Mouse (Mus musculus) forebrain, embryonic 16.5 days (tissue): ENCODE results near the gene Tmem121b. TPM values are rescaled to one million over a fixed set of nuclear protein-coding genes. Genes with fewer than 3 reads are reported as not detected.

ENCODE experiments used
- ATAC-seq: fragments of 200-750 bp; cut with Nextera tagmentation; 2 replicates; pipeline ENCODE4 v1.8.0; 2017; ENCODE audit warnings: mild to moderate bottlenecking, moderate library complexity
- H3K27ac ChIP-seq: fragments of 300-500 bp; sonication (generic); 2 replicates; pipeline ENCODE4 v1.5.1; 2014; ENCODE audit warnings: low read length, control low read depth
- H3K27me3 ChIP-seq: fragments of 300-500 bp; sonication (generic); replicated peaks from 2 replicates; pipeline ENCODE4 v1.6.1; 2014; ENCODE audit warnings: low read length; ENCODE audit not compliant: control insufficient read depth, insufficient read depth
- H3K36me3 ChIP-seq: fragments of 300-500 bp; sonication (generic); 2 replicates; pipeline ENCODE4 v1.6.1; 2014; ENCODE audit not compliant: control insufficient read depth, insufficient read depth
- H3K4me1 ChIP-seq: fragments of 300-500 bp; sonication (generic); replicated peaks from 2 replicates; pipeline ENCODE4 v1.6.1; 2014; ENCODE audit warnings: low read length; ENCODE audit not compliant: control insufficient read depth, insufficient read depth
- H3K4me2 ChIP-seq: fragments of 300-500 bp; sonication (generic); 2 replicates; pipeline ENCODE4 v1.6.1; 2014; ENCODE audit warnings: mild to moderate bottlenecking, low read length, control low read depth
- H3K4me3 ChIP-seq: fragments of 300-500 bp; sonication (generic); replicated peaks from 2 replicates; pipeline ENCODE4 v1.5.1; 2014; ENCODE audit warnings: mild to moderate bottlenecking, low read length, control low read depth
- H3K9ac ChIP-seq: fragments of 300-500 bp; sonication (generic); replicated peaks from 2 replicates; pipeline ENCODE4 v1.6.1; 2014; ENCODE audit warnings: low read depth, low read length, control low read depth
- H3K9me3 ChIP-seq: fragments of 300-500 bp; sonication (generic); 2 replicates; pipeline ENCODE4 v1.6.1; 2016; ENCODE audit warnings: low read length; ENCODE audit not compliant: control insufficient read depth
- WGBS: fragments of 180-500 bp; shearing (Covaris S2); extraction: QIAGEN DNeasy Blood & Tissue Kit; methylation state at CpG from one replicate; pipeline ENCODE4 v1.1.7; 2014; 5-methylcytosine and 5-hydroxymethylcytosine counted together
- polyA plus RNA-seq: library from polyadenylated mRNA; unstranded; fragments of >200 nt; fragmentation: Nextera tagmentation; extraction: Ambion mirVana; gene quantifications from 2 replicates; pipeline ENCODE4 v1.2.1, GENCODE M21; 2015

Tmem121b gene
- polyA plus RNA-seq, 1 experiment from 2014 or later, result 3.5 TPM

DNA sequence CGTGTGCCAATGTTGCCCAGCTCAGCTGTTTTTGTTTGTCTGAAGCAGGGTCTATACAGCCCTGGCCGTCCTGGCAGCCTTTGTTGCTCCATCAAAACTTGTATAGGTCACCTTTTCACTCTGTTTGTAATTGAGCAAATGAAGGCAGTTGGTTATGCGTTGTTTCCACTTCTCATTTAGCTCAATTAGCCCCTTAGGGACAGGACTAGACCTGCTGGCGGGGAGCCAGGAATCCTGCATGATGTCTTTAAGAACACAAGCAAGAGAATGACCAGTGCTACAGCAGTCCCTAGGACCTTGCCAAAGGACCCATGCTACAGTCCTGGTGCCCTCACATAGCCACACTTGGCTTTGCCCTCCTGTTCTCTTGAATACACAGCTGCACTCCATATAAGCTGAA, 11.9 kb upstream of the Tmem121b start:
- 0 out of 2 replicates have a peak, but pooled peaks cover 7% of the 10 kb centered on the region for H3K36me3 ChIP-seq
- no peak for ATAC-seq
- H3K27ac ChIP-seq, result no peak overlapping the region
- no peak overlapping the region for H3K4me2 ChIP-seq
- H3K27me3 ChIP-seq, result no peaks in the 10 kb centered on the region
- no peaks in the 10 kb centered on the region for H3K9me3 ChIP-seq
- no peak overlapping the region for H3K4me3 ChIP-seq
- 20% methylated on average over 4 of the region's 4 CpGs for WGBS
- no peak overlapping the region for H3K9ac ChIP-seq
- H3K4me1 ChIP-seq, result no peaks in the 10 kb centered on the region

DNA sequence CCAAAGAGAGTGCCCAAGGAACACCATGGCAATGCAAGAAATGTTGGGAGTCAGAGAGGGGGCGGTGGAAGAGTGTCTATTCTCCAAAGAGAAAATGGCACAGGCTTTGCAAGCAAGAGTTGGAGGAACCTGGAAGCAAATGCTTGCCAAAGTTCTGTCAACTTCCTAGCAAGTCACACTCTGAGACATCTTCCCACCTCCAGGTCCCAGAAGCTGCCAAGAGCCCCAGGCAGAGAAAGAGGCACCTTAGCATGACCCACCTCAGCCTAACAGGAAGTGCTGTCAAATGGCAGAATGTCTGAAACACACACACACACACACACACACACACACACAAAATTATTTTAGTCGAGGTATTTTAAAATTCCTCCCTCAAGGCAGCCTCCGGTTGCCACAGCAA, 10.4 kb upstream of the Tmem121b start:
- Histone ChIP-seq H3K9ac (no peak overlapping the region), H3K27me3 (no peaks in the 10 kb centered on the region), H3K27ac (no peak overlapping the region), H3K4me3 (no peak overlapping the region), H3K4me1 (no peaks in the 10 kb centered on the region), H3K36me3 (0 out of 2 replicates have a peak, but pooled peaks cover under 1% of the 10 kb centered on the region), H3K9me3 (no peaks in the 10 kb centered on the region), H3K4me2 (no peak overlapping the region)
- WGBS, result 69% methylated on average over 3 of the region's 3 CpGs
- ATAC-seq, result no peak

DNA sequence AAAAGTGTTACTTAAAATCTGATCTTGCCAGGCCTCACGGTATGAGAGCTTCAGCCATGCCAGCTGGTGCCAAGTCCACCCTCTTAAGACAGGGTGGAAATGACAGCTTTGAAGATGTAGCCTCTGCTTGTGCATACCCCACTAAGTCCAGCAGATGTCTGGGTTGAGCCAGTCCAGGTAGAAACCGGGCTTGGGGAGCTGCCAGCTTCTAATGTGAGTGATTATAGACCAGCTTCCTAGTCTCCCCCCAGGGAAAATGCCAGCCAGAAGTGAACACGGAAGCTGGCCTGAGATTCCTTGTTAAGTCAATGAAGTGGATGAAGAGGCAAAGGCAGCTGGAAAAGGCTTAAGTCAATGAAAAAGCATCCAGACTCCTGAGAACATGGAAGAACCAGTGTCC, 2.9 kb upstream of the Tmem121b start:
- Histone ChIP-seq H3K4me1 (peaks cover 17% of the 10 kb centered on the region), H3K27me3 (no peaks in the 10 kb centered on the region), H3K4me3 (no peak overlapping the region), H3K36me3 (no peaks in the 10 kb centered on the region), H3K27ac (no peak overlapping the region), H3K4me2 (no peak overlapping the region), H3K9me3 (no peaks in the 10 kb centered on the region), H3K9ac (no peak overlapping the region)
- ATAC-seq, result no peak
- 39% methylated on average over 3 of the region's 3 CpGs for WGBS

DNA sequence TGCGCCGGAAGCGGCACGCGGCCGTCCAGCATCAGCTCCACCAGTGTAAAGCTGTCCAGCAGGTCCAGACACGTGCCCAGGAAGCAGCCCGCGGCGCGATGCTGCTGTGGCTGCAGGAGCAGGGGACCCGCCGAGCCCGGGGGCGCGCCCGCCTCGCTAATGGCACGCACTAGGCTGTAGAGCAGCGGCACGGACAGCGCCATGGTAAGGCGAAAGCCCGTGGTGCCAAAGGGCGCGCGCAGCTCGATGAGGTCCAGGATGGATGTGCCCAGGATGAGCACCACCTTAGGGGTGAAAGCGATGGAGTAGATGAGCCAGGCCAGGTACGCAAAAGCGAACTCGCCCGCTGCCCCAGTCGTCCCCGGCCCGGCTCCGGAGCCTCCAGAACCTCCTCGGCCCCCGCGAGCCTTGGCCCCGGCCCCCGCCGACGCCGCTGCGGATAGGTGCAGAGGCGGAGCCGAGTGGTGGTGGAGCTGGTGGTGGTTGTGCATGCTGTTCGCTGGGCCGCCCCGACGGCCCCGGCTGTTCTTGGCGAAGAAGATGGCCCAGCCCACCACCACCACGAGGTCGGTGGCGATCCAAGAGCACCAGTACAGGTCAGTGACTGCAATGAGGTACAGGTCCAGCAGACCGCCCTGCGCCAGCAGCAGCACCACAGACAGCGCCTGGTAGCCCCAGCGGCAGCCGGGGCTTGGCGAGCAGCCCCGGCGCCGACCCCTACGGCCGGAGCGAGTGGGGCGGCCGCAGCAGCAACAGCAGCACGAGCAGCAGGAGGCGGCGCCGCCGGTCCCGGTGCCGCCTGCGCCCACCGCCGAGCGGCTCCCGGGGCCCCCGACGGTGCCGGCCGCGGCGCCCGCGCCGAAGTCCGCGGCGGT, 871 bp downstream of the Tmem121b start:
- no peaks in the 10 kb centered on the region for H3K36me3 ChIP-seq
- no peaks in the 10 kb centered on the region for H3K27me3 ChIP-seq
- no peaks in the 10 kb centered on the region for H3K9me3 ChIP-seq
- peak; percentile 5 for ATAC-seq
- H3K9ac ChIP-seq, result peak overlapping the region; percentile 87
- H3K4me3 ChIP-seq, result peak overlapping the region; percentile 79
- peaks cover 39% of the 10 kb centered on the region for H3K4me1 ChIP-seq
- H3K4me2 ChIP-seq, result peak overlapping the region; percentile 73
- peak overlapping the region; percentile 93 for H3K27ac ChIP-seq
- WGBS, result under 1% methylated on average over 95 of the region's 95 CpGs

DNA sequence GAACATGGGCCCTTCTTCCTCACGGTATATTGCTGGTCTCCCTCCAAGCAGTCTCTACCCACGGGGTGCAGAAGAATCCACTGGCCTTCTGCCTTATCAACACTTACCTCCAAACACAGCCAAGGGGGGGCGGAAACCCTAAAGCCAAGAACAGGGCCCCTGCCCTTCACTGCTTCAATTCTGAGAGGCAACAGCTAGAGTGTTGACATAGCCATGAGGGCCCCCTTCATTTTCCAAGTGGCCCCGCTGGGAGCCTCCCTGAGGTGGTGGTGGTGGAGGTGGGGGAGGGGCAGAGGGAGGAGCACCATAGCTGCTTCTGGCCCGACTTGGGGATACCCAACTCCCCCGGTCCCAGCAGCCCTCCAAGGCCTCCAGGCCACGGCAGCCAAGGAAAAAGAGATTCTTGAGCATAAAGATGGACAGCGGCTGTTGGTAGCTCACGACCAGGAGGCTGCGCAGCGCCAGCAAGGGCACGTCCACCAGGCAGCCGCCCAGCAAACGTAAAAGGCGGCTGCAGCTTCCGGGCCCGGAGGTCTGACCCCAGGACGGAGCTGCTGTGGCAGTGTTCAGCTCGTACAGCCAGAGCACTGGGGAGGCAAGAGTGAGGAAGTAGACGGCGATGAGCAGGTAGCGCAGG, 1.6 kb downstream of the Tmem121b start:
- H3K27me3 ChIP-seq, result no peaks in the 10 kb centered on the region
- no peak overlapping the region for H3K27ac ChIP-seq
- no peaks in the 10 kb centered on the region for H3K36me3 ChIP-seq
- WGBS, result 12% methylated on average over 20 of the region's 22 CpGs
- H3K9me3 ChIP-seq, result no peaks in the 10 kb centered on the region
- ATAC-seq, result no peak
- peaks cover 39% of the 10 kb centered on the region for H3K4me1 ChIP-seq
- peak overlapping the region; percentile 87 for H3K9ac ChIP-seq
- H3K4me3 ChIP-seq, result peak overlapping the region; percentile 79
- H3K4me2 ChIP-seq, result peak overlapping the region; percentile 73

DNA sequence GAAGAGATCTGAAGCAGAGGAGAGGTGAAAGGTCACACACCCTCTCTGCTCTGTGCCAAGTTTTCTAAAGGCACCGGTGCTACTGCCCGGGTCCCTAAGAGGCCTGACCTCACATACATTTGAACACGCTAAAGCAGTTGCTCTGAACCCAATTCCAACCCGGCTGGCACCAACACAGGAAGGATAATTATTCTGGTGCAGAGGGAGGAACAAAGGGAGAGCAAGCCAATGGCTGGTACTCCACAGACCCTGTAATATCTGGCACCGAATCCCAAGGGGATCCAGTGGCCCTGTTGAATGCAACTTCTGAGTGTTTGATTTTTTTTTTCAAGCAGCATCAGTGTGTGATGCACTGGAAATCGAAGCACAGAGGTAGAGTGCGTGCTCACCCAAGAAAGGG, 2.5 kb downstream of the Tmem121b start:
- H3K36me3 ChIP-seq, result no peaks in the 10 kb centered on the region
- H3K27me3 ChIP-seq, result no peaks in the 10 kb centered on the region
- H3K4me1 ChIP-seq, result peaks cover 39% of the 10 kb centered on the region
- no peaks in the 10 kb centered on the region for H3K9me3 ChIP-seq
- no peak overlapping the region for H3K9ac ChIP-seq
- no peak for ATAC-seq
- H3K4me2 ChIP-seq, result peak overlapping the region; percentile 73
- peak overlapping the region; percentile 79 for H3K4me3 ChIP-seq
- no peak overlapping the region for H3K27ac ChIP-seq
- WGBS, result 33% methylated on average over 7 of the region's 7 CpGs

DNA sequence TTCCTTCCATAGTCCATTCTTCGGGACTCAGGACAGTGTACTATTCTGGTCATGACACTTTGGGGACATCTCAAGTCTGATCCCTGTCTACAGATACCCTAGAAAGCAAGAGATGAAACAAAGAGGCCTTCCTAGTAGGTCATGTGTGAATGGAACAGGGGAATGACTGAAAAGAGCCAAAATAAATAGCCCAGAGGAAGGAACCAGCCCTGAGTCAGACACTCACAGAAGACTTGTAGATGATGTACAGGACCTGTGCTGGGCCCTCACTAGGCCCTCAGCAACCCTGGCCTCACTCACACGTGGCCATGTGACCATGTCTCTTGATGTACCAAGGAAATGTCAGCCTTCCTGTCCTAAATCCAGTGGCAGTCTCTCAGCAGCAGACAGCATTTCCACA, 4.1 kb downstream of the Tmem121b start:
- no peaks in the 10 kb centered on the region for H3K9me3 ChIP-seq
- H3K9ac ChIP-seq, result no peak overlapping the region
- H3K4me1 ChIP-seq, result peaks cover 37% of the 10 kb centered on the region
- no peaks in the 10 kb centered on the region for H3K27me3 ChIP-seq
- H3K4me3 ChIP-seq, result no peak overlapping the region
- no peaks in the 10 kb centered on the region for H3K36me3 ChIP-seq
- no peak for ATAC-seq
- H3K27ac ChIP-seq, result no peak overlapping the region
- WGBS, result 74% methylated on average over 2 of the region's 2 CpGs
- no peak overlapping the region; the same call in 1 of the 2 replicates for H3K4me2 ChIP-seq

DNA sequence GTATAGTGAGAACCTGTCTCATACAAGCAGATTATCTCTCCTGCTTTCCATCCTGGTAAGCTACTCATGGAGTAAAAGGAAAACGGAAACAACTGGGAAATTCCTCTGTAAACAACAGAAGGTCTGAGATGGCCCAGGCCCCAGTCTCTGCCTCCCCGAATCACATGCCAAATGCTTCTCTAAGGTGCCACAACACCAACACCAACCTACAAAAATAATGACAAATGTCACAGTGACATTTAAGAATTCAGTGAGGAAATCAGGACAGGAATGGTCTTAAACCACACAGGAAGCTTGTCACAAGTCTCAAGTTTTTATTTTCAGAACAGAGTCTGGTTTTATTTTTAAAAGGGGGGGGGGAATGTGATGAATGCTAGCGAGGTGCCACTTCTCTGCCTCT, 5.0 kb downstream of the Tmem121b start:
- Histone ChIP-seq H3K9ac (no peak overlapping the region), H3K9me3 (no peaks in the 10 kb centered on the region), H3K27ac (no peak overlapping the region), H3K4me2 (no peak overlapping the region), H3K4me3 (no peak overlapping the region), H3K36me3 (no peaks in the 10 kb centered on the region), H3K27me3 (no peaks in the 10 kb centered on the region), H3K4me1 (peaks cover 37% of the 10 kb centered on the region)
- WGBS, result 66% methylated on average over 3 of the region's 3 CpGs
- ATAC-seq, result no peak

DNA sequence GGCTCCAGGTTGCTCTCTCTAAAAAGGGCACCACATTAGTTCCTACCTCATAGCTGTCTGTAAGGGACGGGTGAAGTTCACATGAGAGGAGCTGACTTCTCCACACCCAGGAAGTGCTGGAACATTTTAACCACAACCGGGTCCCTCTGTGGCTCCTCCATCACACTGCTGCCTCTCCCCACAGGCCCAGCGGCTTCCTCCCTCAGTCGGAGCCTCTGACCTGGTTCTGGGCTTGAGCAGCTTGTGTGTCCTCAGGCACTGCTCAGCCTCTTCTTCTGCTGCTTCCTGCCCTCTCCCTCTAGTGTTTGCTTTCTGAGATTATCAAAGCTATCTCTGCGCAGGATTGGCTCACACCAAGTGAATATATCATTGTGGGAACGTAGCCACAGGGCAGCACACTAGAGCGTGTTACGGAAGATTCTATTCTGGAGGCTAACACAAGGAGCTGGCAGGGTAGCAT, 7.5 kb downstream of the Tmem121b start:
- Histone ChIP-seq H3K4me3 (no peak overlapping the region), H3K9me3 (no peaks in the 10 kb centered on the region), H3K4me2 (no peak overlapping the region), H3K9ac (no peak overlapping the region), H3K4me1 (peaks cover 18% of the 10 kb centered on the region), H3K36me3 (no peaks in the 10 kb centered on the region), H3K27me3 (no peaks in the 10 kb centered on the region), H3K27ac (no peak overlapping the region)
- no peak for ATAC-seq
- WGBS, result 71% methylated on average over 8 of the region's 8 CpGs
